Mouse (Mus musculus) midbrain, embryonic 14.5 days (tissue): Measurements from ENCODE around the gene 4930451I11Rik. TPM values are rescaled to one million over a fixed set of nuclear protein-coding genes. Genes with fewer than 3 reads are reported as not detected.

ENCODE experiments used
- ATAC-seq: fragments of 200-750 bp; cut with Nextera tagmentation; 2 replicates; pipeline ENCODE4 v1.8.0; 2017; ENCODE audit warnings: moderate number of reproducible peaks, moderate library complexity; ENCODE audit not compliant: low FRiP score, low TSS enrichment
- DNase-seq: peaks from one replicate; pipeline ENCODE4 v3.0.0-alpha.2; 2015
- H3K27ac ChIP-seq: fragments of 300-500 bp; sonication (generic); replicated peaks from 2 replicates; pipeline ENCODE4 v1.5.1; 2014; ENCODE audit warnings: mild to moderate bottlenecking, low read depth, low read length, moderate library complexity
- H3K27me3 ChIP-seq: fragments of 300-500 bp; sonication (generic); 2 replicates; pipeline ENCODE4 v1.6.1; 2014; ENCODE audit warnings: low read length, control low read depth, mixed read lengths; ENCODE audit not compliant: control insufficient read depth, insufficient read depth
- H3K36me3 ChIP-seq: fragments of 300-500 bp; sonication (generic); 2 replicates; pipeline ENCODE4 v1.6.1; 2014; ENCODE audit warnings: low read length, control low read depth; ENCODE audit not compliant: control insufficient read depth, insufficient read depth
- H3K4me1 ChIP-seq: fragments of 300-500 bp; sonication (generic); 2 replicates; pipeline ENCODE4 v1.6.1; 2014; ENCODE audit warnings: mild to moderate bottlenecking, antibody characterized with exemption, low read length, control low read depth; ENCODE audit not compliant: control insufficient read depth, insufficient read depth
- H3K4me2 ChIP-seq: fragments of 300-500 bp; sonication (generic); 2 replicates; pipeline ENCODE4 v1.6.1; 2014; ENCODE audit warnings: mild to moderate bottlenecking, low read length, moderate library complexity
- H3K4me3 ChIP-seq: fragments of 300-500 bp; sonication (generic); replicated peaks from 2 replicates; pipeline ENCODE4 v1.5.1; 2014; ENCODE audit warnings: low read depth, low read length
- H3K9ac ChIP-seq: fragments of 300-500 bp; sonication (generic); replicated peaks from 2 replicates; pipeline ENCODE4 v1.6.1; 2014; ENCODE audit warnings: mild to moderate bottlenecking, low read length, moderate library complexity
- H3K9me3 ChIP-seq: fragments of 300-500 bp; sonication (generic); 2 replicates; pipeline ENCODE4 v1.6.1; 2016; ENCODE audit warnings: low read length, control low read depth, mixed read lengths; ENCODE audit not compliant: control insufficient read depth
- WGBS: fragments of 180-500 bp; shearing (Covaris S2); extraction: QIAGEN DNeasy Blood & Tissue Kit; methylation state at CpG from one replicate; pipeline ENCODE4 v1.1.7; 2014; 5-methylcytosine and 5-hydroxymethylcytosine counted together
- polyA plus RNA-seq: library from polyadenylated mRNA; unstranded; fragments of >200 nt; fragmentation: Nextera tagmentation; extraction: Ambion mirVana; gene quantifications from 2 replicates; pipeline ENCODE4 v1.2.1, GENCODE M21; 2014

The 4930451I11Rik gene
- polyA plus RNA-seq, 1 experiment from 2014 or later = not detected

- no peaks in the 10 kb centered on the region for H3K36me3 ChIP-seq
- no peaks in the 10 kb centered on the region for H3K9me3 ChIP-seq
- H3K27ac ChIP-seq = no peak overlapping the region
- WGBS = 60% methylated on average over 8 of the region's 8 CpGs
- DNase-seq (no peak), ATAC-seq (no peak)
- no peak overlapping the region for H3K9ac ChIP-seq
- no peak overlapping the region for H3K4me3 ChIP-seq
- no peaks in the 10 kb centered on the region for H3K27me3 ChIP-seq
- no peaks in the 10 kb centered on the region for H3K4me1 ChIP-seq
- H3K4me2 ChIP-seq = no peak overlapping the region
Observed at GRCm38 (mm10) chr7:126815726-126816222, 15.7 kb downstream of the 4930451I11Rik start.

- Histone ChIP-seq H3K27ac (no peak overlapping the region), H3K9me3 (no peaks in the 10 kb centered on the region), H3K4me1 (peaks cover 13% of the 10 kb centered on the region), H3K36me3 (no peaks in the 10 kb centered on the region), H3K4me2 (peak overlapping the region; percentile 89; the same call in 1 of the 2 replicates), H3K4me3 (no peak overlapping the region; the same call in 1 of the 2 replicates), H3K9ac (no peak overlapping the region), H3K27me3 (no peaks in the 10 kb centered on the region)
- DNase-seq (no peak), ATAC-seq (no peak)
- 75% methylated on average over 5 of the region's 5 CpGs for WGBS
Observed at GRCm38 (mm10) chr7:126809723-126810369, 21.6 kb downstream of the 4930451I11Rik start.

- ATAC-seq (peak; percentile 91), DNase-seq (peak; percentile 92)
- no peaks in the 10 kb centered on the region for H3K36me3 ChIP-seq
- H3K9ac ChIP-seq = peak overlapping the region; percentile 74
- no peaks in the 10 kb centered on the region for H3K9me3 ChIP-seq
- H3K27ac ChIP-seq = peak overlapping the region; percentile 66
- peaks cover 13% of the 10 kb centered on the region for H3K4me1 ChIP-seq
- H3K4me2 ChIP-seq = peak overlapping the region; percentile 89
- peak overlapping the region; percentile 68 for H3K4me3 ChIP-seq
- H3K27me3 ChIP-seq = no peaks in the 10 kb centered on the region
- WGBS = under 1% methylated on average over 43 of the region's 43 CpGs
Observed at GRCm38 (mm10) chr7:126808703-126809455, 22.6 kb downstream of the 4930451I11Rik start.

- Histone ChIP-seq H3K4me2 (no peak overlapping the region), H3K9me3 (no peaks in the 10 kb centered on the region), H3K36me3 (no peaks in the 10 kb centered on the region), H3K27ac (no peak overlapping the region), H3K27me3 (no peaks in the 10 kb centered on the region), H3K9ac (no peak overlapping the region), H3K4me3 (no peak overlapping the region), H3K4me1 (peaks cover 13% of the 10 kb centered on the region)
- no peak for DNase-seq
- ATAC-seq = no peak
- 72% methylated on average over 4 of the region's 4 CpGs for WGBS
Observed at GRCm38 (mm10) chr7:126807405-126807804, 24.0 kb downstream of the 4930451I11Rik start.

GRCm38 (mm10) chr7:126806956-126807355, 24.5 kb downstream of the 4930451I11Rik start:
- Histone ChIP-seq H3K36me3 (no peaks in the 10 kb centered on the region), H3K9me3 (no peaks in the 10 kb centered on the region), H3K4me2 (no peak overlapping the region), H3K4me3 (no peak overlapping the region), H3K27me3 (no peaks in the 10 kb centered on the region), H3K9ac (no peak overlapping the region), H3K4me1 (peaks cover 13% of the 10 kb centered on the region), H3K27ac (no peak overlapping the region)
- WGBS = 93% methylated on average over 6 of the region's 6 CpGs
- no peak for DNase-seq
- no peak for ATAC-seq

- Histone ChIP-seq H3K27me3 (no peaks in the 10 kb centered on the region), H3K4me3 (no peak overlapping the region), H3K9me3 (no peaks in the 10 kb centered on the region), H3K4me1 (peaks cover 17% of the 10 kb centered on the region), H3K36me3 (no peaks in the 10 kb centered on the region), H3K9ac (no peak overlapping the region), H3K4me2 (no peak overlapping the region), H3K27ac (no peak overlapping the region)
- DNase-seq (no peak), ATAC-seq (no peak)
Observed at GRCm38 (mm10) chr7:126803751-126804150, 27.7 kb downstream of the 4930451I11Rik start.

GRCm38 (mm10) chr7:126803181-126803580, 28.3 kb downstream of the 4930451I11Rik start:
- Histone ChIP-seq H3K4me1 (peaks cover 14% of the 10 kb centered on the region), H3K9me3 (no peaks in the 10 kb centered on the region), H3K27ac (no peak overlapping the region), H3K4me3 (no peak overlapping the region), H3K9ac (no peak overlapping the region), H3K4me2 (no peak overlapping the region), H3K36me3 (no peaks in the 10 kb centered on the region), H3K27me3 (no peaks in the 10 kb centered on the region)
- WGBS = 95% methylated on average over 6 of the region's 6 CpGs
- DNase-seq = no peak
- no peak for ATAC-seq

GRCm38 (mm10) chr7:126802134-126802889, 29.1 kb downstream of the 4930451I11Rik start:
- Histone ChIP-seq H3K4me1 (peaks cover 18% of the 10 kb centered on the region), H3K36me3 (no peaks in the 10 kb centered on the region), H3K9me3 (no peaks in the 10 kb centered on the region), H3K4me2 (no peak overlapping the region), H3K27me3 (no peaks in the 10 kb centered on the region), H3K4me3 (no peak overlapping the region), H3K9ac (no peak overlapping the region), H3K27ac (no peak overlapping the region)
- 93% methylated on average over 11 of the region's 11 CpGs for WGBS
- ATAC-seq (no peak), DNase-seq (no peak)
